Mouse (Mus musculus) embryo, embryonic 11 days (tissue): Measurements from ENCODE around the gene Slc46a1.

Experiments
- DNase-seq: peaks from one replicate; pipeline ENCODE4 v3.0.0-alpha.2; 2015

The Slc46a1 gene

GRCm38 (mm10) chr11:78458740-78459139 is 6.8 kb upstream of the Slc46a1 start:
- DNase-seq: no peak

- DNase-seq: no peak
Measured at GRCm38 (mm10) chr11:78461894-78462293, 3.6 kb upstream of the Slc46a1 start.

- DNase-seq: no peak
Measured at GRCm38 (mm10) chr11:78462669-78463068, 2.8 kb upstream of the Slc46a1 start.

GRCm38 (mm10) chr11:78463286-78464036 is 2.0 kb upstream of the Slc46a1 start:
- peak; percentile 12 for DNase-seq

GRCm38 (mm10) chr11:78465116-78465515 is 381 bp upstream of the Slc46a1 start:
- DNase-seq: peak; percentile 32

- no peak for DNase-seq
Measured at GRCm38 (mm10) chr11:78466242-78466912, 880 bp downstream of the Slc46a1 start.

GRCm38 (mm10) chr11:78467515-78467914 is 2.0 kb downstream of the Slc46a1 start:
- no peak for DNase-seq

- DNase-seq: no peak
Measured at GRCm38 (mm10) chr11:78467932-78468331, 2.4 kb downstream of the Slc46a1 start.

- no peak for DNase-seq
Measured at GRCm38 (mm10) chr11:78471326-78472103, 6.0 kb downstream of the Slc46a1 start.

- no peak for DNase-seq
Measured at GRCm38 (mm10) chr11:78475289-78475688, 9.8 kb downstream of the Slc46a1 start.

- DNase-seq: no peak
Measured at GRCm38 (mm10) chr11:78483639-78484038, 18.1 kb downstream of the Slc46a1 start.

- DNase-seq: peak; percentile 79
Measured at GRCm38 (mm10) chr11:78488168-78488567, 22.7 kb downstream of the Slc46a1 start.

- peak; percentile 84 for DNase-seq
Measured at GRCm38 (mm10) chr11:78490781-78491241, 25.3 kb downstream of the Slc46a1 start.

GRCm38 (mm10) chr11:78495904-78496303 is 30.4 kb downstream of the Slc46a1 start:
- DNase-seq: peak; percentile 75

- peak; percentile 61 for DNase-seq
Measured at GRCm38 (mm10) chr11:78497071-78497541, 31.6 kb downstream of the Slc46a1 start.

GRCm38 (mm10) chr11:78497544-78498522 is 32.3 kb downstream of the Slc46a1 start, which contains the start of gene Sarm1:
Gene Sarm1, minus strand, starts transcription at chr11:78497754.
- DNase-seq: peak; percentile 98

- peak; percentile 17 for DNase-seq
Measured at GRCm38 (mm10) chr11:78499004-78499403, 33.5 kb downstream of the Slc46a1 start, which contains the start of gene Vtn. Gene Vtn, plus strand, starts transcription at chr11:78499091.

GRCm38 (mm10) chr11:78499543-78499942 is 34.0 kb downstream of the Slc46a1 start:
- no peak for DNase-seq

- DNase-seq: no peak
Measured at GRCm38 (mm10) chr11:78500623-78501202, 35.2 kb downstream of the Slc46a1 start.

- no peak for DNase-seq
Measured at GRCm38 (mm10) chr11:78501529-78501928, 36.0 kb downstream of the Slc46a1 start.

- DNase-seq: no peak
Measured at GRCm38 (mm10) chr11:78502909-78503650, 37.6 kb downstream of the Slc46a1 start, which contains the start of gene Sebox. Gene Sebox, plus strand, starts transcription at chr11:78503447.
